Mouse (Mus musculus) thymus, adult 18-20 months (tissue): ENCODE results near the gene Ugt1a8.

Experiments used
- DNase-seq, 2 experiments: peaks; one replicate each; pipeline ENCODE4 v3.0.0; 2022; ENCODE audit warnings: mixed read lengths in 2 of 2

Gene Ugt1a8

GRCm38 (mm10) chr1:88262255-88262654, 174.6 kb downstream of the Ugt1a8 start:
- peak in 1 of 2 experiments; percentile 25 for DNase-seq

GRCm38 (mm10) chr1:88262961-88263360, 175.3 kb downstream of the Ugt1a8 start:
- DNase-seq: no peak

GRCm38 (mm10) chr1:88263778-88264177, 176.2 kb downstream of the Ugt1a8 start:
- DNase-seq: peak in 1 of 2 experiments; percentile 21

- no peak for DNase-seq
These were observed 176.7 kb downstream of the Ugt1a8 start for GRCm38 (mm10) chr1:88264237-88264868.

GRCm38 (mm10) chr1:88264869-88265240, 177.2 kb downstream of the Ugt1a8 start:
- no peak for DNase-seq

- peak in 1 of 2 experiments; percentile 17 for DNase-seq
These were observed 178.5 kb downstream of the Ugt1a8 start for GRCm38 (mm10) chr1:88266123-88266522.

- DNase-seq: peak in 1 of 2 experiments; percentile 3
These were observed 179.9 kb downstream of the Ugt1a8 start for GRCm38 (mm10) chr1:88267489-88267888.

GRCm38 (mm10) chr1:88268070-88268469, 180.5 kb downstream of the Ugt1a8 start:
- peak in 1 of 2 experiments; percentile 25 for DNase-seq
